Mouse (Mus musculus) kidney, adult 8-10 months (tissue): ENCODE data around the gene Nmt1.

Experiments
- DNase-seq, 2 experiments: peaks; one replicate each; pipeline ENCODE4 v3.0.0; 2022

Gene Nmt1

DNA sequence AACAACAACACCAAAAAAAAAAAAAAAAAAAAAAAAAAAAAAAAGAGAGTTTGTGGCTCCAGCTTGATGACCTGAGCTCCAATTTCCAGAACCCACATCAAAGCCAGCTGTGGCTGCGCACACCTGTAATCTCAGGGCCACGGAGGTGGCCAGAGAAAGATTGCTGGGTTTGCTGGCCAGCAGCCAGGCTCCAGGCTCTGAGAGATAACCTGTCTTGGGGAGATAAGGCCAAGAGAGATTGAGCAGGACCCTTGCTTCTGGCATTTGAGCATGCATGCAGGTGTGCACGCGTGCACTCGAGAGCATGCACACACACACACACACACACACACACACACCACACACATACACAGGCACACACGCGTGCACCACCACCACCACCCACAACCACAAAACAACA is 65.3 kb downstream of the Nmt1 start:
- no peak for DNase-seq

DNA sequence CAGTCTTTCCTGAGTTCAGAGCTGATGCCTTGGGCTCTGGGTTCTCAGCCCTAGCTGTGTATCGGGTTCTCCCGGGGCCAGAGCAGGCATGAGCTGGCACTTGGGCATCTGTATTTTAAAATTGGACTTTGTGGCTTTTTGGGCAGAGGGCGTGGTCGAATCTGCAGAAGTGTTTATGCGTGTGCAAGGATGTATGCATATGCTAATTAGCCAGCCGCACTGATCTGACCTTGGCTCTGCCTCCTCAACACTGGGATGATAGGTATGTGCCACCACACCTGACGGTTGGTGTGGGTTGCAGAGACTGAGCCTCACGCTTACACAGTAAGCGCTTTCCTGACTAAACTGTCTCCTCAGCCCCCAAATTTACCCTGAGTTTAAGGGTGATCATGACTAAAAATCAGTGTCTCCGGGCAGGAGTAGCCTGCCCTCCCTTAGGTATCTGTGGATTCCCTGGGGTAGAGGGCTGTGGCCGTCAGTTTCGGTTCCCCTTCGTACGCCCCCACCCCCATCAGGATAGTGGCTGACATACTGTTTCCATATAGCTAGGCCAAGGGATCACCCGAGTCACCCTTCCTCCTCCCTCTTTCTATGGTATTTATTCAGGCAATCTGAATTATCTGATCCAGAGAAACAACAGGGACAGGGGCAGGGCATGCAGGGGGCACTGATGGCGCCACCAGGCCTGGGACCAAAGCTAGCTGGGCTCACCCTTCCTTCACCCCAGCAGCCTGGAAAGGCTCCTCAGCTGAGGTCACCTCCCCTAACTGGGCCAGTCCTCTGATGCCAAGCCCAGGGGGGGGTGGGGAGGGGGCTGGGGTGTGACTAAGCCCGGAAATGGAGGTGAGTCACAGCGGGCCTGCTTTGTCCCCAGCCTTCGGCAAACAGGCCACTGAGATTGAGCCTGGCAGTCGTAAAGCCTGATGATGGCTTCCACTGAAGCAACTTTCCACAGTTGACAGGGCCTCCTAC is 66.2 kb downstream of the Nmt1 start:
- DNase-seq, result no peak

GRCm38 (mm10) chr11:103095107-103095670 is 67.2 kb downstream of the Nmt1 start:
- no peak for DNase-seq

DNA sequence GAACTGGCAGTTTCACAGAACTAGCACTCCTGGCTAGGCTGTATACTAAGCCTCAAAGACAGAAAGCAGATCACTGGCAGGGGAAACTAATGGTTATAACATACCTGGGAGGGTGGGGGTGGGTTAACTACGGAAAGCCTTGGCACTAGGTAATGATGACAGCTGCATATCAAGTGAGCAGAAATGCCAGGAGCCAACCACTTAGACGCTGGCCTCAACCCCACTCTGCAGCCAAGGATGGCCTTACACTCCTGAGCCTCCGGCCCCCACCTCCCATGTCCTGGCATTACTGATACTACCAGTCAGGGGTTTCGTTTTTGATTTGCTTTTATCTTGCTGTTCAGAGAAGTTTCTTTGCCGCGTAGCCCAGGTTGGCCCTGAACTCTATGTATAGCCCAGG is 67.8 kb downstream of the Nmt1 start:
- DNase-seq, result no peak

GRCm38 (mm10) chr11:103096979-103097894 is 69.2 kb downstream of the Nmt1 start:
- no peak for DNase-seq

DNA sequence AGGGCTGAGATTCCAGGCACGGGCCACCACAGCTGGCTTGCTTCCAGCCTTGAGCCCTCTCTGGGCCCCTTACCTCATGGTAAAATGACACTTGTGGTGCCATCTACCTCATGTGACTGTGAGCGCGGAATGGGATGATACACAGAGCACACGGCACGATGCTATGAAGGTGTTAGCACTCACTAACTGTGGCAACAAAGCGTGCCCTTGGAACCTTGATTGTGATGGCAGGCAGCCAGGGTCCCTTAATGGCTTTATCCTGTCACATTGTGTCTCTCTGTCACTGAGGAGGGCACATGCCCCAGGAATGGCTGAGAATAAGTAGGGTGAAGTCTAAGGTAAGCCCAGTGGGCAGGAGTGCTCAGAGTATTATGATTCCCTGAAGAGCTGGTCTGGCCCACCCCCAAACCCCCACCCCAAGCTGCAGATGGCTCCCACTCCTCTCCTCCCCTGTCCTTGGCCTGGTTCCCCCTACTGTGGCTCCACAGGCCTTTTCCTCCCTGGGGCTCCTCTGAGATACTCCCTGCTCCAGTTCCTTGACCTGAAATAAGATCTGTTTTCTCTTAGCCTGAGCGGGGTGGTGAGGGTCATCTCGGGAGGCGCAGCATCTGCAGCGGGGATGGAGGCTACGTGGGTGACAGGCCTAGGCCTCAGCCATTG is 70.7 kb downstream of the Nmt1 start:
- DNase-seq, result no peak

DNA sequence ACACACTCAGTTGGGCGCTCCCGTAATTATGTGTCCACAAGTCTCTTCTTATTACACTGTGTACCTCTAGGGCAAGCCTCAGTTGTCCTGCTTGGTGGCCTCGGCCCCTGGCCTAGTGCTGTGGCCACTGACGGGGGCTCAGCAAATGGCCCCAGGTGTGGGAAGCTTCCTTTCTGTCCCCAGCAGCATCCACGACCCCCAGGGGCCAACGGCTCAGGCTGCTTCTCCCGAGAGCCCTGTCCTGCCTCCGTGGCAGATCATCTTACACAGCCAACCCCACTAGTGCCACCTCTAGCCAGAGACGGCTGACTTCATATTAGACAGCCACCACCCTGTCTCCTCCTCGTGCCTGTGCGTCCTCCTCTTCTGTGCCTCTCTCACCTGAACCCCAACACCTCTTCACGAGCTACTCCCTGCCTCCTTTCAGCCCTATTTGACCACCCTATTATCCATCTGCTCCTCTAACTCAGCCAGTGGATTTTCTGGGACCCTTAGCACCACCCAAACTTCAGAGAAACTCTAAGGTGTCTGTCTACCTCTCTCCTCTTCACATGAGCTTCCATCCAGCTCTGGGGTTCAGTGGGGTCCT is 71.5 kb downstream of the Nmt1 start:
- DNase-seq, result no peak

DNA sequence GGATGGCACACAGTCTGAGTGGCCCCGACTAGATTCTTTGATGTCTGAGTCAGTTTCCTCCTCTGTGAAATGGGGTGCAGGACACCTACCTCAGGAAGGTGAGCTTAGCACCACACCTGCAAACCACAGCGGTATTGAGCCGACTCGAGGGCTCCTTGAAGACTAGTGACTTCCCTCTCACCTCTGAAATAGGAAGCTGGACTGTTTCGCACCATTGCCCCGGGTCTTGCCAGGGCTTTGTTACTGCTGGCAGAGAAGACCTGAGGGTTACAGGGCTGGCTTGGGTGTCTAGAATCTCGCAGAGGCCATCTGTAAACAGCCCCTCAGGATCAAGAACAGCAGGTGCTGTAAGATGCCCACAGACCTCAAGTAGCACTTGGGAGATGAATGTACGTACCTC is 72.4 kb downstream of the Nmt1 start:
- DNase-seq, result peak in 1 of 2 experiments; percentile 32

DNA sequence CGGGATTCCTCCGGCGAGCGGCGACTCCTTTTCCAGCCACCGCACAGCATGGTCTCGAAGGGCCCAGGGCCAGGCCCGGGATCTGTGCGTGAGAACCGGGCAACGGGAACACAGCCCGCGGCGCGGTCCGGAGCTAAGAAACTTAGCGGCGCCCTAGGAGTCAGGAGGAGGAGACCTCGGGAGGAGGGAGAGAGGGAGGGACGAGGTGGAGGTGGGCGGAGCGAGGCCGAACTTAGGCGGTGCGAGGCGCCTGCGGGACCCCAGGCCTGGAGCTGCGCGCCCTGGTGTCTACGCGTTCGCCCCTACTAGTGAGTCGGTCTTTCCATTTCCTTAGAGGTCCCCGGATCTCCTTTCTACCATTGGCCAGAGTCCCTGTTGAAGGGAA is 73.5 kb downstream of the Nmt1 start, which contains the start of the genes Plcd3 and Acbd4:
TSS of gene Plcd3 (minus strand) at position 178 of the 385 bp plus-strand sequence.
TSS of gene Acbd4 (plus strand) at position 202 of the 385 bp plus-strand sequence.
- DNase-seq, result peak; percentile 87 to 89

DNA sequence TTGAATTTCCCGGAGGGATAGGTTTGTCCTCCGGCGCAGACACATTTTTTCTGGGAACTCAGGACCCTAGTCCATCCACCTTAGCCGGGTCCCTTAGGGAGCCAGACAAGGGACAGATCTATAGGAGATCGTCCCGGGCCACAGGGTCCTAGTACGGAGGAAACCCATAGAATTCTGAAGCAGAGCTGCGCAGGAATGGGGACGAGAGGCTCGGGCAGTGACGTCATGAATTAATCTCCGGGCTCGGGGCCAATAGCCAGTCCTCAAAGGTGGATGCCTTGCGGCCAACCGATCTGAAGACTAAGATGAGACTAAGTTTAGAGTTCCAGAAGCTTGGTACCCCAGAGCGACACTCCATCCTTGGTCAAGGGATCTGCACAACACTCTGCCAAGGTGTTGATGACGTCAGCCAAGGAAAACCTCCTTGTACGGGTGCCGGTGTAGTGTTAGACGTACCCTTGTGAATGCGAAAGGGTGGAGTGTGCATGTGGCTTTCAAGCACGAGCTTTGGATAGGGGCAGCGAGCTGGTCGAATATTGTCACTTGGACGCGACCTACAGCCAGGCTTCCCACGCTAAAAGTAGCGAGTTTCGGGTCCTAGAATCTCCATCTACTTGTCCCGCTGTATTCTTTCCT is 74.0 kb downstream of the Nmt1 start:
- peak; percentile 72 to 86 for DNase-seq

DNA sequence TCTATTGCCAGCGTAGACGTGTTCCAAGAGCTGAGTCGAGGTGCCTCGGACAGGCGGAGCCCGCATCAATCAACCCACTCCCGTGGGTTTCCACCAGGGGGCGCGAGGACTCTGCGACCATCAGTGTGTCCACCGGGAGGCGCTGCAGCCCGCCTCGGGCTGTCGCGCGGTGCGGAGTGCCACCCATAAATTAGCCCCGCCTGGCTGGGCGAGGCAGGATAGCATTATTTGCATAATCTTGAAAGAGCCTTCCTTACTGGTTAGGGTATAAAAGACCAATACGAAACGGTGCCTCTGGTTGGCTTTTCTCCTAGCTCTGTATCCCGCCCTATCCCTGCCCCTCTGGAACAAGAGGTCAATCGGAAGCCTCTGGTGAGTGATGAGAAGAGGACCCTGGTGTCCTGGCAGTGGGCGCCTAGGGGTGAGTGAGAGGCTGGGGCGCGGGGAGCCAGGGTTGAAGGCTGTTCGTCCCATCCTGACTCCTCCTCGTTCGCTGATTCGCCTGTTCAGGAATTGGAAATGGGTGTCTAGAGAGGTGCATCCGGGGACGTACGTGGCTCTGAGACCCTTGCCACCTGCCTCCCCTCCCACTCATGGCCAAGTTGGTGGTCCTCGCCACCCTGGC is 74.8 kb downstream of the Nmt1 start:
- DNase-seq, result peak; percentile 97 to 98

- peak; percentile 59 to 62 for DNase-seq
These were observed 75.6 kb downstream of the Nmt1 start for GRCm38 (mm10) chr11:103103621-103104020.

GRCm38 (mm10) chr11:103104469-103104868 is 76.5 kb downstream of the Nmt1 start:
- no peak for DNase-seq

DNA sequence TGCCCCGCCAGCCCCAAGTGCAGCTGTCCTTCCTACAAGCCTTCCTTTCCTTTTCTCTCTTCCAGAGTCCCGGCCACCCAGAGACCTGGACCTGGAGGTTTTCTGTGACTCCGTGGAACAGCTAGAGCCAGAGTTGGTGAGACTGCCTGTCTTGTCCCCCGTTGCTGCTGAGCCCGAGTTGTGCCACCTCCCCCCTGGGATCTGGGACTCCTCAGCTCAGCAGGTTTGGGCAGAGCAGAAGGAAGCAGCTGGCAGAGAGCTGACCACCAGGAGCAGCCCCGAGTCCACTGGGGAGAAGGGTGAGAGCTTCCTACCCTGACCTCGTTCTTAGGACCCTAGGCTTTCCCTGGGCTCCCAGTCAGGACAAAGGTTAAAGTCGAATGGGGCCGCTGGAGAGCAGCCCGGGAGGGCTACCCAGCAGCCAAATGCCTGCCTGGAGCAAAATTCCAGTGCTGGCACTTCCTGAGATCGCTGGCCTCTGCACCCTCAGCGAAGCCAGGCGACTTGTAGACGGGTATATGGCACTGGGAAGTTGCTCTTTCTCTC is 77.3 kb downstream of the Nmt1 start:
- peak; percentile 88 to 89 for DNase-seq

DNA sequence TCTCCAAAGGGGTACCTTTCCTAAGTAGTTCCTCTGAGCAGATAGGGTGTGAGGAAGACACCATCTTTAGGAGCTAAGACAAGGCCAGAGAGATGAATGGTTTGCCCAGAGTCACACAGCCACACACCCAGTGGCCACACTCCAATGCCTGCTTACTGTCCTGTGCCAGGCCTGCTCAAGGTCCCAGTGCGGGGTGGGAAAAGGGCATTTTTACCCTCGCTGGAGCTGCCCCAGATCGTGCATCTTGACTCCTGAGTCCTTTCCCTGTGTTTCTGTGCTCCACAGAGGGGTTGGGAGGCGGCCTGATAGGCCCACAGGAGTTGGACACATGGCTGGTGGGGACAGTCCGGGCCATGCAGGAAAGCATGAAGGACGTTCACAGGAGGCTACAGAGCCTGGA is 77.8 kb downstream of the Nmt1 start:
- no peak for DNase-seq

DNA sequence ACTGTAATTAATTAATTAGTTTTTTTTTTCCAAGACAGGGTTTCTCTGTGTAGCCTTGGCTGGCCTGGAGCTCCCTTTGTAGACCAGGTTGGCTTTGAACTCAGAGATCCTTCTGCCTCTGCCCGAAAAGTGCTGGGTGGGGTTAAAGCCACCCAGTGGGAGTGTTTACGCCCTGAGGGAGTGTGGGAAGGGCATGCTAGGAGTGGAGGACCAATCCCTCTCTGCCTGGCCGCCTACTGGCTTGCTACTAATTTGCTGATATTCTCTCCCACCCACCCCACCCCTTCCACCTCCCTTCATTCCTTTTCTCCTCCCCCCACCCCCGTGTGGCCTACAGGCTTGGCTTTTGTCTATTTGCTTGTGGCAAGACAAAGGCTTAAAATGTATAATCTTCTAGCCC is 78.4 kb downstream of the Nmt1 start:
- DNase-seq, result peak in 1 of 2 experiments; percentile 41

GRCm38 (mm10) chr11:103111301-103111700 is 83.3 kb downstream of the Nmt1 start:
- peak in 1 of 2 experiments; percentile 49 for DNase-seq

DNA sequence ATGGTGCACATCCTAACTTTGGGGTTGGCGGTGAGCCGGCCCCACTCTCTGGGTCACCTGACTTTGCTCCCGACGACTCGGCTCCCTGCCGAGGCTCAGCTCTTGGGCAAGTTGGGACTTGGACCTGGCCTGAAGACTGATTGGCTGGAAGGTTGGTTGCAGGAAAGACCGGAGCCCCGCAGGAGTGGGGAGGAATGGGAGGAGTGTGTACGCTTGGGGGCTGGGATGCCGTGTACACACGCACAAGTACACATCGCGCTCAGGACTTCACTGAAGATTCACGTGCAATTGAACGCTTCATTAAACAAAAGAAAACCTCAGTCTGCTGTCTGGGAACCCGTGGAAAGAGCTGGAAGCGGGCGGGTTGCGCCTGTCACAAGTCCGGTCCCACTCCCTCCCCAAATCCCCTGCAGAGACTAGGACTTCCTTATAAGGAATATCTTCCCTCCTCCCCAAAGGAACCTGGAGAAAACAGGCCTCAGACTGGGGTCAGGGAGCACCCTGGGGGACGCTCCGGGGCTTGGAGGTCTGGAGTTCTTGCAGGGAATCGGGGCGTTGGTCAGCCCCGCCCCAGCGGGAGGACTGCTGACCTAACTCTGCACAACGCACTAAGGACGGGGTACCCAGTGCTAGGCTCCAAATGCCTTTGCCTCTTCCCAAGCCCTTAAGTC is 84.0 kb downstream of the Nmt1 start:
- peak; percentile 91 to 93 for DNase-seq

GRCm38 (mm10) chr11:103112552-103112912 is 84.5 kb downstream of the Nmt1 start:
- DNase-seq, result no peak

DNA sequence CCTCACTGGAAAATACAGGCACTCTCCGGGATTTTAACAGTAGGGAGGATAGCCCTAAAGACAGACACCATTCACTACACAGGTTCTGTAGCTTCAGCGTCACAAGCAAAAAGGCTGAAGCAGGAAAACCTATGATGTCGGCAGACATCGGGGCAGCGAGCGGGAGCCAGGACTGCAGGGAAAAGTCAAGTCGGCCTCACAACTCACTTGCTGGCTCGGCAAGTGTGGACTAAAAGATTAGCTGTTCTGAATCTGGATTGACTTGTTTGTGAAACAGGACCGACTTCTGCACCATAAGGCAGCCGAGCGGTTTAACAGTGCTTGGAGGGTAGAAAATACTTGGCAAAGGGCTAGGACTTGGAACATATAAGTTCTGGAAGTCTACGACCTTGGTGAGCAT is 85.0 kb downstream of the Nmt1 start:
- DNase-seq, result no peak
